Mouse (Mus musculus) hindbrain, postnatal 0 days (tissue): ENCODE results near the gene Lin52. TPM values are rescaled to one million over a fixed set of nuclear protein-coding genes. Genes with fewer than 3 reads are reported as not detected.
A peak's percentile ranks its signal among the peaks of the same experiment; 100 is the strongest.

Source experiments
- ATAC-seq: fragments of 200-750 bp; cut with Nextera tagmentation; 2 replicates; pipeline ENCODE4 v1.8.0; 2017; ENCODE audit warnings: mild to moderate bottlenecking, moderate TSS enrichment, moderate library complexity
- DNase-seq: peaks from one replicate; pipeline ENCODE4 v3.0.0-alpha.2; 2015; ENCODE audit warnings: low spot score
- H3K27ac ChIP-seq: fragments of 300-500 bp; sonication (generic); 2 replicates; pipeline ENCODE4 v1.5.1; 2014; ENCODE audit warnings: mild to moderate bottlenecking
- H3K27me3 ChIP-seq: fragments of 300-500 bp; sonication (generic); 2 replicates; pipeline ENCODE4 v1.6.1; 2014; ENCODE audit warnings: low read length, mixed read lengths; ENCODE audit not compliant: insufficient read depth
- H3K36me3 ChIP-seq: fragments of 300-500 bp; sonication (generic); 2 replicates; pipeline ENCODE4 v1.6.1; 2014; ENCODE audit warnings: low read length, mixed read lengths; ENCODE audit not compliant: insufficient read depth
- H3K4me1 ChIP-seq: fragments of 300-500 bp; sonication (generic); 2 replicates; pipeline ENCODE4 v1.6.1; 2014; ENCODE audit warnings: antibody characterized with exemption, low read length, mixed read lengths; ENCODE audit not compliant: insufficient read depth
- H3K4me2 ChIP-seq: fragments of 300-500 bp; sonication (generic); 2 replicates; pipeline ENCODE4 v1.6.1; 2014; ENCODE audit warnings: low read depth, mild to moderate bottlenecking, low read length, moderate library complexity, mixed read lengths
- H3K4me3 ChIP-seq: fragments of 300-500 bp; sonication (generic); 2 replicates; pipeline ENCODE4 v1.5.1; 2014; ENCODE audit warnings: low read length
- H3K9ac ChIP-seq: fragments of 300-500 bp; sonication (generic); replicated peaks from 2 replicates; pipeline ENCODE4 v1.6.1; 2014; ENCODE audit warnings: mild to moderate bottlenecking, low read length, moderate library complexity, mixed read lengths
- H3K9me3 ChIP-seq: fragments of 300-500 bp; sonication (generic); 2 replicates; pipeline ENCODE4 v1.6.1; 2016; ENCODE audit warnings: low read length, mixed read lengths
- CTCF ChIP-seq: IDR thresholded peaks from 2 replicates; pipeline ENCODE4 v1.5.1; 2016; ENCODE audit warnings: antibody characterized with exemption, control low read depth, low read depth
- WGBS: fragments of 180-500 bp; shearing (Covaris S2); extraction: QIAGEN DNeasy Blood & Tissue Kit; methylation state at CpG from one replicate; pipeline ENCODE4 v1.1.7; 2014; 5-methylcytosine and 5-hydroxymethylcytosine counted together
- polyA plus RNA-seq: library from polyadenylated mRNA; unstranded; fragments of >200 nt; fragmentation: Nextera tagmentation; extraction: Ambion mirVana; gene quantifications from 2 replicates; pipeline ENCODE4 v1.2.1, GENCODE M21; 2015
- total RNA-seq: library from RNA; depleted of rRNA; stranded (reverse); fragments of >200 nt; gene quantifications from 2 replicates; pipeline ENCODE4 v1.2.3, GENCODE M21; 2014

Gene Lin52
- total and polyA plus RNA-seq, 2 experiments from 2014 or later, result 20.4 to 23.1 TPM

GRCm38 (mm10) chr12:84523728-84524127 is 72.5 kb downstream of the Lin52 start:
- no peak overlapping the region for H3K9ac ChIP-seq
- H3K4me2 ChIP-seq, result no peak overlapping the region
- H3K4me1 ChIP-seq, result no peaks in the 10 kb centered on the region
- WGBS, result 63% methylated on average over 3 of the region's 3 CpGs
- no peak for ATAC-seq
- DNase-seq, result no peak
- no peak overlapping the region for H3K4me3 ChIP-seq
- no peak for TF ChIP-seq CTCF
- H3K9me3 ChIP-seq, result no peaks in the 10 kb centered on the region
- H3K27me3 ChIP-seq, result peaks cover 6% of the 10 kb centered on the region; the same call in 1 of the 2 replicates
- no peak overlapping the region for H3K27ac ChIP-seq
- H3K36me3 ChIP-seq, result no peaks in the 10 kb centered on the region

- H3K4me2 ChIP-seq, result no peak overlapping the region
- DNase-seq (no peak), ATAC-seq (no peak)
- TF ChIP-seq CTCF, result no peak
- no peak overlapping the region for H3K9ac ChIP-seq
- 71% methylated on average over 11 of the region's 11 CpGs for WGBS
- H3K36me3 ChIP-seq, result no peaks in the 10 kb centered on the region
- H3K4me3 ChIP-seq, result no peak overlapping the region
- H3K27ac ChIP-seq, result no peak overlapping the region
- no peaks in the 10 kb centered on the region for H3K9me3 ChIP-seq
- H3K27me3 ChIP-seq, result peaks cover 6% of the 10 kb centered on the region; the same call in 1 of the 2 replicates
- H3K4me1 ChIP-seq, result no peaks in the 10 kb centered on the region
These were observed 73.2 kb downstream of the Lin52 start for GRCm38 (mm10) chr12:84524147-84525050.

- TF ChIP-seq CTCF, result no peak
- 87% methylated on average over 12 of the region's 12 CpGs for WGBS
- Histone ChIP-seq H3K27me3 (peaks cover 6% of the 10 kb centered on the region; the same call in 1 of the 2 replicates), H3K36me3 (no peaks in the 10 kb centered on the region), H3K9me3 (no peaks in the 10 kb centered on the region), H3K4me3 (no peak overlapping the region), H3K27ac (no peak overlapping the region), H3K4me2 (no peak overlapping the region), H3K9ac (no peak overlapping the region), H3K4me1 (no peaks in the 10 kb centered on the region)
- ATAC-seq (no peak), DNase-seq (no peak)
These were observed 74.2 kb downstream of the Lin52 start for GRCm38 (mm10) chr12:84525422-84525821.

GRCm38 (mm10) chr12:84530426-84530825 is 79.2 kb downstream of the Lin52 start:
- Histone ChIP-seq H3K4me1 (peaks cover 13% of the 10 kb centered on the region; the same call in 1 of the 2 replicates), H3K27me3 (peaks cover 6% of the 10 kb centered on the region; the same call in 1 of the 2 replicates), H3K9me3 (no peaks in the 10 kb centered on the region), H3K9ac (no peak overlapping the region), H3K4me2 (no peak overlapping the region), H3K27ac (no peak overlapping the region), H3K36me3 (no peaks in the 10 kb centered on the region), H3K4me3 (no peak overlapping the region)
- DNase-seq (no peak), ATAC-seq (no peak)
- TF ChIP-seq CTCF, result no peak
- WGBS, result 95% methylated on average over 5 of the region's 5 CpGs

GRCm38 (mm10) chr12:84531906-84532829 is 80.9 kb downstream of the Lin52 start:
- Histone ChIP-seq H3K27me3 (no peaks in the 10 kb centered on the region), H3K4me2 (no peak overlapping the region), H3K4me1 (peaks cover 13% of the 10 kb centered on the region; the same call in 1 of the 2 replicates), H3K9ac (no peak overlapping the region), H3K27ac (peak overlapping the region; percentile 42; the same call in 1 of the 2 replicates), H3K4me3 (no peak overlapping the region), H3K36me3 (no peaks in the 10 kb centered on the region), H3K9me3 (no peaks in the 10 kb centered on the region)
- WGBS, result 25% methylated on average over 13 of the region's 13 CpGs
- no peak for TF ChIP-seq CTCF
- DNase-seq, result peak; percentile 68
- ATAC-seq, result peak; percentile 91

GRCm38 (mm10) chr12:84532830-84533199 is 81.6 kb downstream of the Lin52 start:
- DNase-seq, result no peak

More at GRCm38 (mm10) chr12:84532830-84533199, 81.6 kb downstream of the Lin52 start:
- H3K36me3 ChIP-seq, result no peaks in the 10 kb centered on the region
- H3K27me3 ChIP-seq, result no peaks in the 10 kb centered on the region
- H3K9me3 ChIP-seq, result no peaks in the 10 kb centered on the region
- no peak overlapping the region for H3K9ac ChIP-seq
- 47% methylated on average over 8 of the region's 8 CpGs for WGBS
- H3K27ac ChIP-seq, result peak overlapping the region; percentile 42; the same call in 1 of the 2 replicates
- H3K4me3 ChIP-seq, result no peak overlapping the region
- H3K4me1 ChIP-seq, result peaks cover 13% of the 10 kb centered on the region; the same call in 1 of the 2 replicates
- ATAC-seq, result no peak; the same call in 1 of the 2 replicates
- no peak overlapping the region for H3K4me2 ChIP-seq
- no peak for TF ChIP-seq CTCF
